Mouse (Mus musculus) CH12.LX (cell line): ENCODE results near the gene Ackr1.

ENCODE experiments used
- BHLHE40 ChIP-seq: IDR thresholded peaks from 2 replicates; pipeline ENCODE4 v1.6.1; 2011; ENCODE audit warnings: mild to moderate bottlenecking, low read depth, low read length, improper control_type of control experiment
- CHD2 ChIP-seq: IDR thresholded peaks from 2 replicates; pipeline ENCODE4 v1.6.1; 2011; ENCODE audit warnings: low read length, improper control_type of control experiment
- CTCF ChIP-seq, 2 experiments: IDR thresholded peaks in 1 of 2; conservative IDR thresholded peaks in 1 of 2; 2 replicates each; pipeline ENCODE4 v1.5.1; 2011 to 2012; ENCODE audit warnings: low read depth in 2 of 2, low read length in 2 of 2, improper control_type of control experiment in 1 of 2, inconsistent platforms in 1 of 2, mild to moderate bottlenecking in 1 of 2, moderate library complexity in 1 of 2
- E2F4 ChIP-seq: IDR thresholded peaks from 2 replicates; pipeline ENCODE4 v1.6.1; 2011; ENCODE audit warnings: low read depth, low read length, improper control_type of control experiment; ENCODE audit not compliant: insufficient replicate concordance
- GABPA ChIP-seq: IDR thresholded peaks from 2 replicates; pipeline ENCODE4 v1.6.1; 2012; ENCODE audit warnings: low read depth, low read length, improper control_type of control experiment, inconsistent platforms; ENCODE audit not compliant: insufficient replicate concordance
- MAFK ChIP-seq: IDR thresholded peaks from 2 replicates; pipeline ENCODE4 v1.6.1; 2011; ENCODE audit warnings: low read length, improper control_type of control experiment; ENCODE audit not compliant: insufficient replicate concordance
- MEF2A ChIP-seq: IDR thresholded peaks from 2 replicates; pipeline ENCODE4 v1.6.1; 2014; ENCODE audit warnings: low read depth, mild to moderate bottlenecking, inconsistent platforms, low read length, improper control_type of control experiment, borderline replicate concordance
- POLR2A ChIP-seq: IDR thresholded peaks from 2 replicates; pipeline ENCODE4 v1.6.1; 2011; ENCODE audit warnings: low read depth, mild to moderate bottlenecking, improper control_type of control experiment, low read length
- POLR2AphosphoS2 ChIP-seq: IDR thresholded peaks from 2 replicates; pipeline ENCODE4 v1.6.1; 2011; ENCODE audit warnings: low read depth, low read length, improper control_type of control experiment
- RCOR1 ChIP-seq: conservative IDR thresholded peaks from 2 replicates; pipeline ENCODE4 v1.6.1; 2012; ENCODE audit warnings: low read depth, mild to moderate bottlenecking, inconsistent platforms, low read length, improper control_type of control experiment
- TCF12 ChIP-seq: IDR thresholded peaks from 2 replicates; pipeline ENCODE4 v1.6.1; 2014; ENCODE audit warnings: low read depth, mild to moderate bottlenecking, inconsistent platforms, low read length, improper control_type of control experiment
- ZKSCAN1 ChIP-seq: IDR thresholded peaks from 2 replicates; pipeline ENCODE4 v1.6.1; 2012; ENCODE audit warnings: low read depth, inconsistent platforms, low read length, improper control_type of control experiment, borderline replicate concordance
- ZMIZ1 ChIP-seq: IDR thresholded peaks from 2 replicates; pipeline ENCODE4 v1.6.1; 2012; ENCODE audit warnings: low read depth, mild to moderate bottlenecking, inconsistent platforms, low read length, improper control_type of control experiment

DNA sequence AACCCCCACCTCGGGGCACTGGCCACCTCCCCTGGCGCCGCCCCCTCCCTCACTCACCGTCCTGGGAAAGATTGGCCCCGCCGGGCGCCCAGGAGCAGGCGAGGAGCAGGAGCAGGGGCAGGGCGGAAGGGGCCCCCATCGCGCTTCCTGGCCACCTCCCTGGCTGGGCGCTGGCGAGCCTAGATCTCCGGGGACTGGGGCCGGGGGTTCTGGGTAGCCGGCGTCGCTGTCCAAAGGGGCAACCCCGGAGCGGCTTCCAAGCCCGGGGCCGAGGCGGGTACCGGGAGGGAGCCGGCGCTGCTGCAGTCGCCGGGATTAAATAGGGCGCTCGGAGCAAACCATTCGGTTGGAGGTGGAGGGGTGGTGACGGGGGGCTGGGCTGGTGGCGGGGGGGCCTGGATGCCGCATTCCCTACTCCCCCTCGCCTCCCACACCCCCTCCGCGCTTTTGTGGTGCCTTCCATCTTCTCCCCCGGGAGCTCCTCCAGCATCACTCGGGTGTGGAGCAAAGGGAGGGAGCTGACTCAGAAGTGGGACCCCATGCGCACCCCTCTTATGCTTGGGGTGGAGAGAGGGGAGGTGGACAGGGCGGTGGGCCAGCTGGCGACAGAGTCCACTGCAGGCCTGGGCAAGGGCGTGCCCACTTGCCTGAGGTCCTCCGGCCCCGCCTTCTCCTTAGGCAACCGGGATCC, 34.0 kb upstream of the Ackr1 start, which contains the start of gene Cadm3:
- TF ChIP-seq CTCF (conservative IDR thresholded peaks at IDR 0.05 in 1 of 2, IDR thresholded peaks at IDR 0.05 in 1 of 2; ENCODE audit: low read depth in 2 of 2, low read length in 2 of 2) (no peak), POLR2AphosphoS2 (no peak), POLR2A (no peak), CHD2 (no peak), ZMIZ1 (no peak), GABPA (no peak), ZKSCAN1 (no peak), MAFK (no peak), BHLHE40 (no peak), E2F4 (no peak), TCF12 (no peak), MEF2A (no peak), RCOR1 (no peak)
